ENCODE assay signal across 27 mouse cellular contexts in genomic region chr7:117686997-117687302, GRCm38 (mm10).
DNase-seq lines count a peak whose midpoint lies in the region; ATAC-seq and TF ChIP-seq lines count a peak whose summit lies in the region.
"Had no signal": no experiment of that assay in that cellular context is flagged by ENCODE, and none has a peak within 500 bp of the region (broad histone marks: within the 10 kb centered on the region; RNA-seq: fewer than 3 reads in every experiment).

No protein-coding gene starts in this region.

- no peaks in the 10 kb centered on the region for H3K4me1 ChIP-seq in heart, postnatal 0 days (ENCODE audit: control insufficient read depth, insufficient read depth)
- peaks cover 16% of the 10 kb centered on the region for H3K4me1 ChIP-seq in midbrain, embryonic 11.5 days (ENCODE audit: control insufficient read depth, insufficient read depth, low read length)
- H3K4me1 ChIP-seq in midbrain, postnatal 0 days (ENCODE audit: insufficient read depth, low read length): no peaks in the 10 kb centered on the region
- H3K4me1 ChIP-seq in forebrain, embryonic 14.5 days (ENCODE audit: control insufficient read depth, insufficient read depth, low read length): peaks cover 20% of the 10 kb centered on the region
- H3K4me1 ChIP-seq in midbrain, embryonic 15.5 days: peaks cover 8% of the 10 kb centered on the region
- H3K4me1 ChIP-seq: heart, embryonic 15.5 days; stomach, embryonic 15.5 days had no signal

- TF ChIP-seq CTCF in heart, postnatal 0 days (IDR thresholded peaks at IDR 0.05; ENCODE audit: low read depth): no peak
- TF ChIP-seq CTCF in midbrain, postnatal 0 days (IDR thresholded peaks at IDR 0.05): no peak

- 0 out of 2 replicates have a peak overlapping the region, but pooled peaks have one; percentile 8 for H3K27ac ChIP-seq in heart, postnatal 0 days (ENCODE audit: low read depth)
- H3K27ac ChIP-seq in midbrain, embryonic 11.5 days (ENCODE audit: low read depth, low read length): peak overlapping the region; percentile 42
- no peak overlapping the region for H3K27ac ChIP-seq in midbrain, postnatal 0 days (ENCODE audit: low read depth, low read length)
- H3K27ac ChIP-seq in forebrain, embryonic 14.5 days (ENCODE audit: low read depth, low read length): peak overlapping the region; percentile 17; the same call in 1 of the 2 replicates
- H3K27ac ChIP-seq in midbrain, embryonic 15.5 days: 0 out of 2 replicates have a peak overlapping the region, but pooled peaks have one; percentile 19
- H3K27ac ChIP-seq: heart, embryonic 10.5 days; heart, embryonic 15.5 days; liver, embryonic 12.5 days; stomach, embryonic 15.5 days had no signal

- H3K27me3 ChIP-seq in heart, postnatal 0 days (ENCODE audit: control insufficient read depth, insufficient read depth, low read length): no peaks in the 10 kb centered on the region
- no peaks in the 10 kb centered on the region for H3K27me3 ChIP-seq in midbrain, embryonic 11.5 days (ENCODE audit: control insufficient read depth, insufficient read depth, low read length)
- H3K27me3 ChIP-seq in midbrain, postnatal 0 days (ENCODE audit: insufficient read depth, low read length): no peaks in the 10 kb centered on the region
- H3K27me3 ChIP-seq in forebrain, embryonic 14.5 days (replicated peaks; ENCODE audit: control insufficient read depth, insufficient read depth, low read length): no peaks in the 10 kb centered on the region
- H3K27me3 ChIP-seq in midbrain, embryonic 15.5 days (replicated peaks): no peaks in the 10 kb centered on the region
- H3K27me3 ChIP-seq: heart, embryonic 15.5 days; liver, embryonic 12.5 days; stomach, embryonic 15.5 days had no signal

- 77% methylated on average over 3 of the region's 3 CpGs for WGBS in heart, postnatal 0 days
- WGBS in midbrain, embryonic 11.5 days: 47% methylated on average over 3 of the region's 3 CpGs
- 24% methylated on average over 3 of the region's 3 CpGs for WGBS in midbrain, postnatal 0 days
- 6% methylated on average over 3 of the region's 3 CpGs for WGBS in forebrain, embryonic 14.5 days
- WGBS in midbrain, embryonic 15.5 days: 23% methylated on average over 3 of the region's 3 CpGs

- no peak overlapping the region for H3K4me2 ChIP-seq in heart, postnatal 0 days (ENCODE audit: low read depth, low read length)
- no peak overlapping the region; the same call in 1 of the 2 replicates for H3K4me2 ChIP-seq in midbrain, embryonic 11.5 days
- no peak overlapping the region for H3K4me2 ChIP-seq in midbrain, postnatal 0 days (ENCODE audit: low read depth, low read length, poor library complexity, severe bottlenecking)
- no peak overlapping the region for H3K4me2 ChIP-seq in forebrain, embryonic 14.5 days (ENCODE audit: low read length)
- H3K4me2 ChIP-seq in midbrain, embryonic 15.5 days: no peak overlapping the region
- H3K4me2 ChIP-seq: heart, embryonic 15.5 days; liver, embryonic 12.5 days; stomach, embryonic 15.5 days had no signal

- ATAC-seq in heart, postnatal 0 days (ENCODE audit: insufficient read depth, low read depth): no peak
- peak; percentile 54; the same call in 1 of the 2 replicates for ATAC-seq in midbrain, embryonic 11.5 days (ENCODE audit: low FRiP score)
- ATAC-seq in midbrain, postnatal 0 days (ENCODE audit: low FRiP score): no peak
- ATAC-seq in forebrain, embryonic 14.5 days: no peak; the same call in 1 of the 2 replicates
- ATAC-seq in midbrain, embryonic 15.5 days (replicated peaks): no peak
- ATAC-seq in CD4-positive, CD25-positive, alpha-beta regulatory T cell, adult 4 months: no peak
- ATAC-seq: activated CD4-positive, CD25-positive, alpha-beta regulatory T cell, adult 4 months; intestine, postnatal 0 days; liver, postnatal 0 days had no signal

- no peaks in the 10 kb centered on the region for H3K9me3 ChIP-seq in heart, postnatal 0 days (replicated peaks; ENCODE audit: control insufficient read depth, low read length)
- H3K9me3 ChIP-seq in midbrain, embryonic 11.5 days (ENCODE audit: control insufficient read depth, low read length): no peaks in the 10 kb centered on the region
- H3K9me3 ChIP-seq in midbrain, postnatal 0 days (ENCODE audit: low read length): no peaks in the 10 kb centered on the region
- no peaks in the 10 kb centered on the region for H3K9me3 ChIP-seq in forebrain, embryonic 14.5 days (replicated peaks; ENCODE audit: control insufficient read depth, low read length)
- H3K9me3 ChIP-seq in midbrain, embryonic 15.5 days: no peaks in the 10 kb centered on the region
- H3K9me3 ChIP-seq: heart, embryonic 10.5 days; heart, embryonic 15.5 days; liver, embryonic 12.5 days; stomach, embryonic 15.5 days had no signal

- H3K9ac ChIP-seq in heart, postnatal 0 days (replicated peaks; ENCODE audit: low read depth, low read length): no peak overlapping the region
- no peak overlapping the region for H3K9ac ChIP-seq in midbrain, embryonic 11.5 days (ENCODE audit: low read length)
- H3K9ac ChIP-seq in midbrain, postnatal 0 days (replicated peaks; ENCODE audit: low read length, poor library complexity, severe bottlenecking): no peak overlapping the region
- H3K9ac ChIP-seq in forebrain, embryonic 14.5 days (ENCODE audit: low read length): no peak overlapping the region
- no peak overlapping the region for H3K9ac ChIP-seq in midbrain, embryonic 15.5 days
- H3K9ac ChIP-seq: heart, embryonic 15.5 days; liver, embryonic 12.5 days; liver, postnatal 0 days; stomach, embryonic 15.5 days had no signal

- no peak for TF ChIP-seq EP300 in heart, postnatal 0 days (IDR thresholded peaks at IDR 0.05; ENCODE audit: low read depth)

- DNase-seq in heart, postnatal 0 days (ENCODE audit: low spot score): no peak
- DNase-seq in heart, postnatal 10 days: no peak
- DNase-seq in midbrain, embryonic 11.5 days (ENCODE audit: low spot score, missing footprints): no peak
- no peak for DNase-seq in midbrain, postnatal 0 days (ENCODE audit: low spot score)
- no peak for DNase-seq in forebrain, embryonic 14.5 days (ENCODE audit: low spot score)
- DNase-seq: adrenal gland, adult 2 months; adrenal gland, postnatal 36 days; cerebellum, adult 18-20 months; cerebellum, postnatal 10 days; gastrocnemius, postnatal 14 days; heart, postnatal 4 days; kidney, adult 9 months; kidney, postnatal 10 days; layer of hippocampus, postnatal 36 days; left cerebral cortex, postnatal 4 days; liver, postnatal 0 days; lung, postnatal 36 days; right cerebral cortex, postnatal 14 days had no signal

- intact Hi-C loops in heart, postnatal 10 days (cut with DNase I): no loop called here

- no peaks in the 10 kb centered on the region for H3K36me3 ChIP-seq in heart, postnatal 0 days (replicated peaks; ENCODE audit: control insufficient read depth, insufficient read depth, low read length)
- H3K36me3 ChIP-seq in midbrain, embryonic 11.5 days (ENCODE audit: control insufficient read depth, insufficient read depth, low read length): no peaks in the 10 kb centered on the region
- no peaks in the 10 kb centered on the region for H3K36me3 ChIP-seq in midbrain, postnatal 0 days (ENCODE audit: insufficient read depth, low read length)
- no peaks in the 10 kb centered on the region for H3K36me3 ChIP-seq in forebrain, embryonic 14.5 days (ENCODE audit: control insufficient read depth, insufficient read depth, low read length)
- no peaks in the 10 kb centered on the region for H3K36me3 ChIP-seq in midbrain, embryonic 15.5 days (replicated peaks)
- H3K36me3 ChIP-seq: heart, embryonic 10.5 days; heart, embryonic 15.5 days; liver, embryonic 12.5 days; stomach, embryonic 15.5 days had no signal

- H3K4me3 ChIP-seq in heart, postnatal 0 days (ENCODE audit: low read depth, low read length): no peak overlapping the region
- no peak overlapping the region for H3K4me3 ChIP-seq in midbrain, embryonic 11.5 days (ENCODE audit: low read depth, low read length)
- H3K4me3 ChIP-seq in midbrain, postnatal 0 days (ENCODE audit: low read depth, low read length): no peak overlapping the region
- H3K4me3 ChIP-seq in forebrain, embryonic 14.5 days (ENCODE audit: low read depth, low read length): no peak overlapping the region
- H3K4me3 ChIP-seq in midbrain, embryonic 15.5 days: no peak overlapping the region
- H3K4me3 ChIP-seq: erythroblast, embryonic 14.5 days; heart, embryonic 10.5 days; heart, embryonic 15.5 days; liver, embryonic 12.5 days; stomach, embryonic 15.5 days had no signal
